Mouse (Mus musculus) hindbrain, embryonic 14.5 days (tissue): ENCODE measurements around the gene Znrd1. TPM values are rescaled to one million over a fixed set of nuclear protein-coding genes. Genes with fewer than 3 reads are reported as not detected.

Source experiments
- ATAC-seq: fragments of 200-750 bp; cut with Nextera tagmentation; 2 replicates; pipeline ENCODE4 v1.8.0; 2017; ENCODE audit warnings: moderate number of reproducible peaks, mild to moderate bottlenecking, moderate TSS enrichment, moderate library complexity; ENCODE audit not compliant: low FRiP score
- DNase-seq: peaks from one replicate; pipeline ENCODE4 v3.0.0-alpha.2; 2015; ENCODE audit warnings: low spot score
- H3K27ac ChIP-seq: fragments of 300-500 bp; sonication (generic); 2 replicates; pipeline ENCODE4 v1.5.1; 2014; ENCODE audit warnings: mild to moderate bottlenecking, moderate library complexity
- H3K27me3 ChIP-seq: fragments of 300-500 bp; sonication (generic); 2 replicates; pipeline ENCODE4 v1.6.1; 2014; ENCODE audit warnings: mild to moderate bottlenecking, low read length, mixed read lengths; ENCODE audit not compliant: control insufficient read depth, insufficient read depth
- H3K36me3 ChIP-seq: fragments of 300-500 bp; sonication (generic); replicated peaks from 2 replicates; pipeline ENCODE4 v1.6.1; 2014; ENCODE audit not compliant: control insufficient read depth, insufficient read depth
- H3K4me1 ChIP-seq: fragments of 300-500 bp; sonication (generic); replicated peaks from 2 replicates; pipeline ENCODE4 v1.6.1; 2014; ENCODE audit warnings: antibody characterized with exemption, low read length, mixed read lengths; ENCODE audit not compliant: control insufficient read depth, insufficient read depth
- H3K4me2 ChIP-seq: fragments of 300-500 bp; sonication (generic); replicated peaks from 2 replicates; pipeline ENCODE4 v1.6.1; 2014; ENCODE audit warnings: mild to moderate bottlenecking, moderate library complexity
- H3K4me3 ChIP-seq: fragments of 300-500 bp; sonication (generic); replicated peaks from 2 replicates; pipeline ENCODE4 v1.5.1; 2014; ENCODE audit warnings: mild to moderate bottlenecking, low read length
- H3K9ac ChIP-seq: fragments of 300-500 bp; sonication (generic); 2 replicates; pipeline ENCODE4 v1.6.1; 2014
- H3K9me3 ChIP-seq: fragments of 300-500 bp; sonication (generic); 2 replicates; pipeline ENCODE4 v1.6.1; 2016; ENCODE audit warnings: low read length; ENCODE audit not compliant: control insufficient read depth
- WGBS: fragments of 180-500 bp; shearing (Covaris S2); extraction: QIAGEN DNeasy Blood & Tissue Kit; methylation state at CpG from one replicate; pipeline ENCODE4 v1.1.7; 2014; 5-methylcytosine and 5-hydroxymethylcytosine counted together
- polyA plus RNA-seq: library from polyadenylated mRNA; unstranded; fragments of >200 nt; fragmentation: Nextera tagmentation; extraction: Ambion mirVana; gene quantifications from 2 replicates; pipeline ENCODE4 v1.2.1, GENCODE M21; 2014

The Znrd1 gene
- polyA plus RNA-seq, result 50.4 and 55.7 TPM in 2 replicates

- peak within 1 kb of the TSS; percentile 85 for H3K4me2 ChIP-seq
- H3K27ac ChIP-seq, result peak within 1 kb of the TSS; percentile 83
- WGBS, result under 1% methylated on average over 46 of the region's 46 CpGs
- ATAC-seq (peak; percentile 98), DNase-seq (peak; percentile 99)
- no peaks in the 10 kb centered on the region for H3K9me3 ChIP-seq
- H3K4me1 ChIP-seq, result peaks cover 11% of the 10 kb centered on the region
- H3K36me3 ChIP-seq, result peaks cover 27% of the 10 kb centered on the region
- H3K9ac ChIP-seq, result peak within 1 kb of the TSS; percentile 68
- H3K27me3 ChIP-seq, result no peaks in the 10 kb centered on the region
- H3K4me3 ChIP-seq, result peak within 1 kb of the TSS; percentile 65
Observed at GRCm38 (mm10) chr17:36957999-36958743, at the start of gene Znrd1, which contains the start of gene Znrd1as. TSS of gene Znrd1 (minus strand) at chr17:36958559. TSS of gene Znrd1as (plus strand) at chr17:36958592.

GRCm38 (mm10) chr17:37003366-37003765 lies 45.0 kb upstream of the Znrd1 start:
- Histone ChIP-seq H3K27ac (peak overlapping the region; percentile 95), H3K36me3 (peaks cover 39% of the 10 kb centered on the region), H3K4me3 (peak overlapping the region; percentile 81), H3K9ac (peak overlapping the region; percentile 100), H3K4me2 (peak overlapping the region; percentile 62), H3K4me1 (peaks cover 19% of the 10 kb centered on the region), H3K27me3 (no peaks in the 10 kb centered on the region), H3K9me3 (no peaks in the 10 kb centered on the region)
- ATAC-seq (peak; percentile 41), DNase-seq (peak; percentile 47)
- WGBS, result 22% methylated on average over 4 of the region's 4 CpGs

GRCm38 (mm10) chr17:37002364-37003330 lies 44.3 kb upstream of the Znrd1 start:
- no peaks in the 10 kb centered on the region for H3K9me3 ChIP-seq
- no peaks in the 10 kb centered on the region for H3K27me3 ChIP-seq
- peak; percentile 82 for DNase-seq
- WGBS, result under 1% methylated on average over 49 of the region's 49 CpGs
- peak overlapping the region; percentile 62 for H3K4me2 ChIP-seq
- peak overlapping the region; percentile 100 for H3K9ac ChIP-seq
- H3K27ac ChIP-seq, result peak overlapping the region; percentile 95
- peak; percentile 91 for ATAC-seq
- peaks cover 32% of the 10 kb centered on the region for H3K36me3 ChIP-seq
- peak overlapping the region; percentile 81 for H3K4me3 ChIP-seq
- peaks cover 19% of the 10 kb centered on the region for H3K4me1 ChIP-seq

GRCm38 (mm10) chr17:37000863-37001262 lies 42.5 kb upstream of the Znrd1 start, which contains the start of gene Zfp57:
TSS of gene Zfp57 (plus strand) at chr17:37001163.
- H3K4me2 ChIP-seq, result peak within 1 kb of the TSS; percentile 62
- DNase-seq (no peak), ATAC-seq (no peak)
- WGBS, result 98% methylated on average over 7 of the region's 7 CpGs
- peaks cover 14% of the 10 kb centered on the region for H3K36me3 ChIP-seq
- H3K9ac ChIP-seq, result 0 out of 2 replicates have a peak within 1 kb of the TSS, but pooled peaks have one; percentile 100
- peaks cover 19% of the 10 kb centered on the region for H3K4me1 ChIP-seq
- no peaks in the 10 kb centered on the region for H3K27me3 ChIP-seq
- no peak within 1 kb of the TSS; the same call in 1 of the 2 replicates for H3K27ac ChIP-seq
- no peaks in the 10 kb centered on the region for H3K9me3 ChIP-seq
- H3K4me3 ChIP-seq, result peak within 1 kb of the TSS; percentile 81

- no peak for DNase-seq
- Histone ChIP-seq H3K4me3 (no peak overlapping the region), H3K9ac (no peak overlapping the region), H3K4me1 (no peaks in the 10 kb centered on the region), H3K9me3 (no peaks in the 10 kb centered on the region), H3K27me3 (no peaks in the 10 kb centered on the region), H3K27ac (no peak overlapping the region), H3K36me3 (no peaks in the 10 kb centered on the region), H3K4me2 (no peak overlapping the region)
- no peak for ATAC-seq
- 86% methylated on average over 2 of the region's 2 CpGs for WGBS
Observed at GRCm38 (mm10) chr17:36998477-36998876, 40.1 kb upstream of the Znrd1 start.

- no peak overlapping the region for H3K4me2 ChIP-seq
- H3K9ac ChIP-seq, result no peak overlapping the region
- no peaks in the 10 kb centered on the region for H3K9me3 ChIP-seq
- H3K27ac ChIP-seq, result no peak overlapping the region
- no peaks in the 10 kb centered on the region for H3K4me1 ChIP-seq
- no peak for ATAC-seq
- no peaks in the 10 kb centered on the region for H3K27me3 ChIP-seq
- 30% methylated on average over 7 of the region's 7 CpGs for WGBS
- peak; percentile 86 for DNase-seq
- no peaks in the 10 kb centered on the region for H3K36me3 ChIP-seq
- H3K4me3 ChIP-seq, result no peak overlapping the region
Observed at GRCm38 (mm10) chr17:36997033-36997735, 38.8 kb upstream of the Znrd1 start.

- no peaks in the 10 kb centered on the region for H3K27me3 ChIP-seq
- no peak overlapping the region for H3K27ac ChIP-seq
- DNase-seq, result no peak
- H3K4me3 ChIP-seq, result no peak overlapping the region
- no peaks in the 10 kb centered on the region for H3K36me3 ChIP-seq
- WGBS, result 57% methylated on average over 3 of the region's 3 CpGs
- H3K9me3 ChIP-seq, result no peaks in the 10 kb centered on the region
- H3K9ac ChIP-seq, result no peak overlapping the region
- no peak for ATAC-seq
- no peak overlapping the region for H3K4me2 ChIP-seq
- no peaks in the 10 kb centered on the region for H3K4me1 ChIP-seq
Observed at GRCm38 (mm10) chr17:36995448-36995847, 37.1 kb upstream of the Znrd1 start.

- Histone ChIP-seq H3K4me1 (no peaks in the 10 kb centered on the region), H3K9me3 (no peaks in the 10 kb centered on the region), H3K9ac (no peak overlapping the region), H3K27me3 (peaks cover 5% of the 10 kb centered on the region; the same call in 1 of the 2 replicates), H3K4me3 (no peak overlapping the region), H3K27ac (no peak overlapping the region), H3K36me3 (no peaks in the 10 kb centered on the region), H3K4me2 (no peak overlapping the region)
- no peak for DNase-seq
- 88% methylated on average over 2 of the region's 2 CpGs for WGBS
- ATAC-seq, result no peak
Observed at GRCm38 (mm10) chr17:36994528-36994927, 36.2 kb upstream of the Znrd1 start.
